Mouse (Mus musculus) embryo, embryonic 10.5 days (tissue): ENCODE results near the gene Fgf6.

Experiments used
- DNase-seq: peaks from one replicate; pipeline ENCODE4 v3.0.0-alpha.2; 2015; ENCODE audit warnings: low spot score

Gene Fgf6

DNA sequence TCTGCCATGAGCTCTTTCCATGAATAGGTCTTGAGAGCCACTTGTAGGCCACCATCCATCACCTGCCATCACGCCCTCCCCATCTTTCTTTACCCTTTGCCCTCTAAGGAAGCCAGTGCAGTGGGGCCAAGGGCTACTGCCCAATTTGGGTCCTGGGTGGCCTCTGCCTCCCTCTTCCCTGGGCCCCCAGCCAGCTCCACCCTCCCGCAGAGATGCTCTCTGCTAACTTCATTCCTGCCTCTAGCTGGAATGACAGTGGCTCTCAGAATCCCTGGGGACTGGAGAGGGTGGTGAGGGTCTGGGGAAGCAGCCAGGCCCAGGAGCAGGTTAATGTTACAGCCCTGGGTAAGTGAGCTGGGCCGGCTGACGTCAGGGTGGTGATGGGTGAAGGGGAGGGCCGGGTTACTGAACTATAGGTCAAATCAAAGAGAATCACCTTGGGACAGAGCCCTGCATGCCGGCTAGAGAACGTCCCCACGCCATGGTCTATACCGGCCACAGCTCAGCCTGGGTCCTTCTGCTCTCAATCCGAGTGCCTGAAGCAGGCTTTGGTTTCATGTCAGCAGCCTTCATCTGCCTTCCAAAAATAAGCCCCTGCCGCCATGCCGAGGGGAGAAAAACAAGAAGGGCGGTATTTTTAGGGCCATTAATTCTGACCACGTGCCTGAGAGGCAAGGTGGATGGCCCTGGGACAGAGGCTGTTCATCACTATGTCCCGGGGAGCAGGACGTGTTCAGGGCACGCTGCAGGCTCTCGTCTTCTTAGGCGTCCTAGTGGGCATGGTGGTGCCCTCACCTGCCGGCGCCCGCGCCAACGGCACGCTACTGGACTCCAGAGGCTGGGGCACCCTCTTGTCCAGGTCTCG is at the start of gene Fgf6:
Gene Fgf6, plus strand, starts transcription at position 681 of the 865 bp plus-strand sequence.
- no peak for DNase-seq

DNA sequence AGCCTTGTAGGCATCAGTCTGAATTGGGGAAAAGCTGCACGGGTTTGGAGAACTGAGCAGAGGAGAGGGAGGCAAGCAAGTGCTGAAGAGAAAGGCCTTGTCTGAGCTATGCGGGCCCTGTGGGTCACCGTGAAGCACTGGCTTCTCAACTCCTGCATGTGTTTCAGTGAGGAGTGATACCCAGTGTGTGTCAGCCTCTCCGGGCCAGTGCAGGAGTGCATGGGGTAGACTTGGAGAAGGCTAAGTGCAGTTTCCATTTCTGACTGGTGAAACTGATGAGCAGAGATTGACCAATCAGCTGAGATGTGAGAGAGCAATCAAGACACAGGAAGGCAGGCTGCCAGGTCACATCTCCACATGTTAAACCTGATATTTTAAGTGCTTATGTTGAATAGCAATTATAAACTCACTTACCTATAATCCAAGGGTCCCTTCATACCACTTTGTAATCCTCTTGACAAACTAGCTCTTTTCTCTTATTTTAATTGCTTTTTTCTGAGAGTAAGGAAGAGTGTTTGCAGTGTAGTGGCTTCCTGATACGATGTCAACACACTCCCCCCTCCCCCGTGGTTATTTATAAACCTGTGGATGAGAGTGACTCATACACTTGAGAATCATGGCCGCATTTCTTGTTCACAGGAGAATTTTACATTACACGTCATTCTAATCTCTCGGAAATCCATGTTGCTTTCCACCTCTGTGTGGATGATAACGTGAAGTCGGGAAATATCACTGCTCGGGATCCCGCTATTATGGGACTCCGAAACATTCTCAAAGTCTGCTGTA is 49.0 kb upstream of the Fgf6 start:
- no peak for DNase-seq

DNA sequence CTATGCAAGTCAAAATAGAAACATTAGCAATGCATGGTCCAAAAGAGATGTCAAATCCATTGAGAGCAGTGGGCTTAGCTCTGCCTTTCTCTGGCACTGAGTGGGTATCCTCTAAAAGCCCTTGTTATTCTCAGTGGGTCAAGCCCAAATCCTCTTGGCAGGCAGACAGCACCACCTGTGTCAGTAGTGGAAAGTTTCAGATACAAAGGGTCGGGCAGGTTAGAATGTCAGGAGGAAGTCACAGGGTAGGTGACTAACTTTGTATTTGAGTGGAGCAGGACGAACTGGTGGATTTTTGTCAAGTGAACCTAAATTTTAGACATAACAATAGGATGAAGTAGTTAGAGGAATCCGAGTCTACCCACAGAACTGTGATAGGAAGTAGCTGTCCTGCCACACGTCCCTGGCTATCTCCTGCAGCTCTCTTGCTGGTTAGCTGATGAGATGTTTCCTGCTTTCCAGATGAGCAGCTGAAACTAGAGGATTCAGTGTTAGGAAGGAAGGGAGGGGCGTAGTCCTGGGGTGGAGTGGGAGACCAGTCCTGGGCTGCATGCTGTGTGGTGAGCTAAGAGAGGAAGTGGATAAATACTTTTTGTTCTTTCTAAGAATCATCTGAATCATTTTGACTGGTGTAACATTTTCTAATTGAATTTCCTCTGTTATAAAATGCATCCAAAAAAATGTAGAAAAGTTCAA is 33.7 kb upstream of the Fgf6 start:
- no peak for DNase-seq

DNA sequence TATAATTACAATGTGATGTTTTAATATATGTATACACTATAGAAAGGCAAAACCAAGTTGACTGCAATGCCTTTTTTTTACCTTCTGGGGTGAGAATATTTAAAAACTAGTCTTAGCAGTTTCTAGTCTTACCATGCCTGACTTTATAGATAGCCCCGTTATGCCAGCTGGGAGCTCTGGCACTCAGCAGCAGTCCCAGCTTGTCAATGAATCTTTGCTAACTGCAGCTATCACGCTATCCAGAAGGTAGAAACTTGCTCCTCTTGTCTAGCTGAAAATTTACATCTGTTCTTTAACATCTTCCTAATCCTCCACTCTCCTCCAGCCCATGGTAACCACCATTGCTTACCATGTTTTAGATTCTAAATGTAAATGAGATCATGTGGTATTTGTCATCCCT is 21.7 kb upstream of the Fgf6 start:
- no peak for DNase-seq

DNA sequence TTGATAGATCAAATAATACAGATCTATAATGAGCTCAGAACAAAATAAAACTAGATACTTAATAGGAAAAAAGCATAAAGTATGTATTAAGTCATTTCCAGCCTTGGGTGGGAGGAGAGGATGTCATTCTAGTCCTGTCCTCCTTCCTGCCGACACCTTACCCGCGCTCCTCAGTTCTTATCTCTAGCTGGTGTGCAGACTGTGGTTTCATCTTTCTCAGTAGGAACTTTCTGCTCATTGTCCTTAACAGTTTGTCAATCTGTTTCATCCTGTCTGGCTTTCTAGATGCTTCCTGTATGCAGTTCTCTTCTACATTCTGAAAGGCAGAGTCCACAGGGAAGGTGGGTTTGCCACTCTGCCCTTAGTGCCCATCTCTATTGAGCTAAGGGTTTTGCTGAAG is 19.9 kb upstream of the Fgf6 start:
- DNase-seq: no peak

DNA sequence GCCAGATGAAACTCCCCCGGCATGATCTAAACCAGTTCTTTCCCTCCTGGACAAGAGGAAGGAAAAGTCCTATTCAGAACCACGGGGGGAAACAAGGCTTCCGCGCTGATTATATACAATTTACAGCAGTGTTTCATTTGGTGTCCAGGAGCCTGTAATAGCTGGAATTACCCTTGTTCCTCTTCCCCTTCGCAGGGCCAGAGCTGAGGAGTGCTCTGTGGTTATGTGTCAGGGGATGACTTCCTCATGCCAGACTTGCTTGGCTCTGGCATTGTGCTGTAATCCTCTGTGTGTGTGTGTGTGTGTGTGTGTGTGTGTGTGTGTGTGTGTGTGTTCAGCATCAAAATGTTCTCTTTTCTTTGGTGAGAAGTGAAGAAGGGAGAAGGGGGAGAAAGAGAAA is 19.0 kb upstream of the Fgf6 start:
- no peak for DNase-seq

DNA sequence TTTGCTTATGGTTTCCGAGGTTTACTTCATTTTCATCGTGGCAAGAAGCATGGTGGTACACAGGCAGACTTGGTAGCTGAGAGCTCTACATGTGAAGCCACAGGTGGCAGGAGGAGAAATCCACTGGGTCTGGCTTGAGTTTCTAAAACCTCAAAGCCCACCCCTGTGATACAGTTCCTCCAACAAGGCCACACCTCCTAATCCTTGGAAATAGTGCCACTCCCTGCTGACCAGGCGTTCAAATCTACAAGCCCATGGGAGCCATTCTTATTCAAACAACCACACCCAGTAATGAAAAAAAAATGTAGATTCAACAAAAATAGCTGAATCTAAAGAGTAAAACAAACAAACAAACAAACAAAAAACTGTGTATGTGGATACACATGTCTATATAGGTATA is 9.7 kb upstream of the Fgf6 start:
- DNase-seq: no peak

DNA sequence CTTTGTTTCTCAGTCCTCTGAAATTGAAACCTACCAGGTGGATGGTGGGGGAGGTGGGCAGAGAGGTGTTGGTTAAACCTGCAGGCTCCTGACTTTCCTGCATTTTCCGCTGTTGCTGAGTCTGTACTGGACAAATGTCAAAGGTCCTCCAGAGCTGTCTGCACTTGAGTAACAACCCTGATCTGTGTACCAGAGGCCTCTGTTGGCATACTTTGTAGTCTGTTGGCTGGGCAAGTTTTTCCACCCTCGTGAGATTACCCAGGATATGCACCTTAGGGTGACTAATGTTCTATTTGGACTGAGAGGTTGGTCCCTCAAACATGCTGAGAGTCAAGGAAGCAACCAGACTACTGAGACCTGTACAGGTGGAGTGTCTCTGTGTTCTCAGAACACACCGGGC is 8.8 kb upstream of the Fgf6 start:
- DNase-seq: no peak

DNA sequence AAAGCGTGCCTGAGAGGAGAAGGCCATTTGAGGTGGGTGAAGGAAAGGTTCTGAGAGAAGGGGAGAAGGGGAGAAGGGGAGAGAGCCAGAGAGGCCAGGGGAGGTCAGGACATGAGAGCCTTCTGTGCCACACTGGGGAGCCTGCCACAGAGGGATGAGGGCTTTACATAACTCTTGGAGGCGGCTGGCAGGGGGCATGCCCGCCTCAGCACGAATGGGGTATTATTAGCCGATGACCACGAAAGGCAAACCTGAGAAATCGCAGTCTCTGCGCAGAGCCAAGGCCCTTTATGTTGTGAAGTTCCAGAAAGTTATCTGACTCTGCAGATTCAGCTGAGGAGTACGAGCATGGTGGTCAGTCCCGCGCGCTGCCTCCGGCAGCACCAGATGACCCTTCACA is 5.4 kb upstream of the Fgf6 start:
- DNase-seq: no peak

DNA sequence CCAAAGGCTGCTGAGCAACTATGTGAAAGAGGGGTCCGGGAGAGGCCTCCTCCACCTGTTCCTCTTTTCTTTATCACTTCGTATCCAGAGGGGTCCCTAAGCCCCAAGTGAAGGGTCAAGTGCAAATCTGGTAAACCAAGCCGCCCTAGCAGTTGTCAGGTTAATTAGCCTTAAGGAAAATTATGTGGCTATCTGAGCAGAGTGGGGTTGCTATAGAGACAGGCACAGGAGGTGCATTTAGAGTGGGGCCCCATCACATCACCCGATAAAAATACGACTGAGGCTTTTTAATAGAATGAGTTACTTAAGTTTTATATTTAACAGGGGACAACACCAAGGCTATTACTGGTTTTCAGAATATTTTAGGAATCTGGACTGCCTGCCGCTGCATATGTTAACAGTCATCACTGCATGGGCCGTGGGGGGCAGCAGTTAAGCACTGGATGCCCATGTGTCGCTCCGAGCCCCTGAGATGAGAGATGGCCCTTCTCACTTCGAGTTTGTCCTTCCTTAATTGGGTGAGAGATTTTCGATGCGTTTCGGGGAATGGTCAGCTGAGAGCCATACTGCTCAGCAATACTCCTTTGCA is 3.3 kb upstream of the Fgf6 start:
- DNase-seq: no peak

DNA sequence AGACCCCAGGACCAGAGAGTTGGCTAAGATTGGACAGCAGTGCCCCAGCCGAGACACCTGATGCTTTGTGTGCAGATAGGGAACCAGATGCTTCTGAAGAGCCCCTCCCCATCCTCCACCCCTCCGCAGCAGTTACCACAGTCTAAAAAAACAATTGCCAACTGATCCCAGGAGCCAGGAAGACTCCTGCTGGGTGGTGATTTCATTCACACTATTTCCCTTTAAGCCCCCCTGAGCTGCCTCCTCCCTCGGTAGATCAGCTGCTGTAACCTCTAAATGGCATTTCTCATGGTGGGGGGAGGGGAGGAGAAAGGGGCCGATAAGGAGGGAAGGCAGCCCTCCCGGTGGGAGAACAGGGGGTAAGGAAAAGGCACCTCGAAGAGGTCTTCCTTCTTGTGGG is 3.9 kb downstream of the Fgf6 start:
- DNase-seq: peak; percentile 22

DNA sequence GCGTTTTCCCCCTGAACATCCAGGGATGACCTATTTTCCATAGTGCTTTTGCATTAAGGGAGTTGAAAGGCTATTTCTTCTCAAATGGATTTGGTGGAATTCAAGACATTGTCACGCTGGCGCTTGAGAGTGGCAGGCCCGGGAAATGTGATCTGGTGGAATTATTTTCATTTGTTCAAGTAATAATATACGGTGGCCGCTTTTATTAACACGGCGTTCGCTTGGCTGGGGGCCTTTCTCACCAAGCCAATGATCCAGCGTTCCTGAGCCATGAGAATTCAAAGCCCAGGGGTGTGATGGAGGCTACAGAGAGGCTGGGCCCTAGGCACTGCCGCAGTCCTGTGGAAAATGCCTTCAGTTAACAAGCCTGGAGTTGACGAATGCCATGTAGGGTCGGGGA is 5.0 kb downstream of the Fgf6 start:
- peak; percentile 17 for DNase-seq

DNA sequence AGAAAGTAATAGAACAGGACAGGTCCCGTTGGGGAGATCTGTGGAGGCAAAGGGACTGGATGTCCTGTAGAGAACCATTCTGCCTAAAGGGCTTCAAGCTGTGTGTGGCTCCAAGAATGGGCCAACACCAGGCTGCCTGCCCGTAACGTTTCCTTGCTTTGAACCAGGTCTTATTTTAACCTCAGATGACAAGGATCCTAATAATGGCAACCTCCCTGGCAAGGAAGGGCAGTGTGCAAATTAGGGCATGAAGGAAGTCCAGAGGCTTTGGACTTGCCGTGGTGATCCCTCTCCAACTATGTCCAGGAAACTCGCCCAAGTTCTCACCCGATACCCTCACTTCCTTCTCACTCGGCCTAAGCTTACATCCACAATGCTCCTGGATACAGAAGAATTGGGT is 9.4 kb downstream of the Fgf6 start:
- DNase-seq: no peak

DNA sequence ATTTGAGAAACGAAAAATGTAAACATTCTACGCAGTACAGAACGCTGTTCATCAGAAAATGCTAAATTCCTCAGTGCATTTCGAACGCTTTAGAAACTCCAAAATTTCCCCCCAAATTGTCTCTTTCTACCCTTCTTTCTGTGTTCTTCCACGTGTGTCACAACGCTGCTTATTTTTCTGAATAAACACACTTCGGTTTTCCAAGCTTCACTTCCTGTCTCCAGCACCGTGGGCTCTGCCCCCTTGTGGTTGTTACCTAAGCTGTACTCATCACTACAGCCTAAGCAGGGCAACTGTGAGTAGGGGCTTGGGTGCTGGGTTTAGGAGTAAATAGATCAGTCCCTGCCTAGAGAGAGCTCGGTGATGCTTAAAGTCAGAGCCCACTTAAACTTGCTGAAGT is 19.4 kb downstream of the Fgf6 start:
- peak; percentile 78 for DNase-seq

DNA sequence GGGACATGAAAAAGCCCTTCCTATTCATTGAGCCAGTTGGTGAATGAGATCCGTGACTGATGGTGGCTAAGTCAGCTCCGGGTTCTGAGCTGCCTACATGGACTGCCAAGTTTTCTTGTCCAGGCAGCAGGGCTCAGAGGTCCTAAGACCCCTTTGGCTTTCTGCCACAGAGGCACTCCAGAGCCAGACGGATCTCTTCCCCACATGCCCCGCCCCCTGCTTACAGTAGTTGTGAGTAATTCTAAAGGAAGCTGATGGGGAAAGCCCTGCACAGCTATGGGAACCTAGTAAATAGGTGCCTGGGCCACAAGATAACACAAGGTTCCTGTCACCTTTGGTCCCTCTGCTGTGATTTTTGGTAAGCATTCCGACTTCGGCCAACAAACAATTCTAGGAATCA is 29.5 kb downstream of the Fgf6 start:
- DNase-seq: no peak

DNA sequence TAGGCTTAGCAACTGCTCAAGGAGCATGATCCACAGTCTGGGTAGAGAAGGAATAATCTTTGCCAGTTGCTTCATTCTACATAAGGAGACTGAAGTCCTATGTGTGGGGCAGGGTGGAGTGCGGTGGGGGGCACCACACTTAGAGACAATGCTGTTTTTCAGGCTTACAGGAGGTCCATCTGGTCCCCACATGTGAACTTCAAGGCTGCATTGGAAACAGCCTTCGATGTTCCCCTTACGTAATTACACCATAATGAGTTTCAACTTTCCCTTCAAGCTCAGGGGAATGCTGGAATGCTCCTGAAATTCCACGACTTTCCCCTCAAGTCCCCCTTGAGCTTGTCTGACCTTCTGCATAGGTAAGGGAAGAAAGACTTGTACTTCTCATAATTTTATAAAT is 35.5 kb downstream of the Fgf6 start:
- DNase-seq: peak; percentile 71

DNA sequence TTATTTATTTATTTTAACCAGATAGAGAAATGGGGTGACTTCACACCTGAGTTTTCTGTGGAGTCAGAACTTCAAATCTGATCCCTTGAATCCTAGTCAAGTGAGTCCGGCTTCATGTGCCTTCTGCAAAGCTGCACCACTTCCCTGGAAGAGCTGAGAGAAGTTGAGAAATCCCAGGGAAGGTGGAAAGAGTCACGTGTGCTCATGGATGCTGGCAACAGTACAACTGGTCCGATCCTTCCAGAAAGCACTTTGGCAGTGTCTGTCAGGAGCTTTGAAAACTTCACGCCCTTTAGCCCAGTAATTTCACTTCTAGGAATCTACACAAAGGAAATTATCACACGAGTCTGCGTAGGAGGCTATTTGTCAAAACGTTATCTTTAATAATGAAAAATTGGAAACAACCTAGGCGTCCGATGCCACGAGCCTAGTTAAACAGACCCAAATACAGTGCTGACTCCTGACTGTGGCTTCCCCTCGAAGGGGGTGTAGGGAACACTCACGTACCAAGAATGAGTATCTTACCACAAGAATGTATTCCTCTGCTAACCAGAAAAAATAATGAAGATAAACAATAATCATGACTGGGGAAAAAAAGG is 41.7 kb downstream of the Fgf6 start:
- no peak for DNase-seq

DNA sequence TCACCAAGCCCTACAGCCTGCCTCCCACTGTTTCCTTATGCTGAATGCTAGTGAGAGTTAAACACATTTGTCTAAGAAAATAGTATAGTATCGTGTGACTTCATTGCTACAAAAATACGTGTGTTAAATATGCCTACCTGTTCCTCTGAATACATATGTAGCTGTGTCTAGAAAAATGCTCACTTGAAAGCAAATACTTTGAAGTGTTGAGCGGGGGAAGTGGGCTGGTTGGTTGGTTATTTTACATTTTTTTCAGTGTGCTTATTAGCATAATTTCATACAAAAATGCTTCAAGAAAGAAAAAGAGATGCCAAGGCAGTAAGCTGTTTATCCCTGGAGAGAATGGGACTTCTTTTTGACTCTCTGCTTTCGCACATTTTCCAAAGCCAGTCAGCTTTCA is 44.6 kb downstream of the Fgf6 start:
- DNase-seq: no peak

DNA sequence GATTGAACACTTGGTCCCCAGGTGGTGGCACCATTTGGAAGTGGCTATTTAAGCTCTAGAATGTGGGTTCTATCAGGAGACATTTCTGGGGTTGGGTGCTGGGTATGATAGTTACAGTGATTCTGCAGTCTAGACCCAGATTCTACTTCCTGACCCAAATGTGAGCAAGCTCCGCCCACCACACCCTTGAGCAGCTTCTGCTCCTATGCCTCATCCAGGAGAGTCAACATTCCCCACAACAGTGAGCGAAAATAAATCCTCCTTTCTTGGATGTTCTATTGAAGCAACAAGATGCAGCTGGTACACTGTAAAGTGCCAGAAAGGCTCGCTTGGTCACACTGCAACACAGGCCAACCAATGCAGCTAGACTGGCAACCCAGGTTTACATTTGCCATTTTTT is 48.5 kb downstream of the Fgf6 start:
- no peak for DNase-seq

DNA sequence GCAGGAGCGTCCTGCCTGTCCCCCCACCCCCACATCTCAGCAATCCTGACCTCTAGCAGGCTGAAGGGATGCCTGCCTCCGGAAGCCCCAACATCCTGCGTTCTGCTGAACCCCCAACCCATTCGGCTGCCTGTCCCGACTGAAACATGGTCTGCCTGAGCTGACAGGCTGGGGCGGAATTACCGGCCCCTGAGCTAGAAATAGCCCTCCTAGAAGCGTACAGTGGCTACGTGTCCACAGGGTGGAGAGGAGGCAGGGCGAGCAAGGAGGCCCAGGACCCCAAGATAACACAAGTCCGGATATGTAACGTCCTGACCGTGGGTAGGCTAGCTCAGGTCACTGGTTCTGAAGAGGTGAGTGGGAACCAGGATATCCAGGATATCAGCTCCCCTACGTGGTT is 49.4 kb downstream of the Fgf6 start:
- peak; percentile 42 for DNase-seq

DNA sequence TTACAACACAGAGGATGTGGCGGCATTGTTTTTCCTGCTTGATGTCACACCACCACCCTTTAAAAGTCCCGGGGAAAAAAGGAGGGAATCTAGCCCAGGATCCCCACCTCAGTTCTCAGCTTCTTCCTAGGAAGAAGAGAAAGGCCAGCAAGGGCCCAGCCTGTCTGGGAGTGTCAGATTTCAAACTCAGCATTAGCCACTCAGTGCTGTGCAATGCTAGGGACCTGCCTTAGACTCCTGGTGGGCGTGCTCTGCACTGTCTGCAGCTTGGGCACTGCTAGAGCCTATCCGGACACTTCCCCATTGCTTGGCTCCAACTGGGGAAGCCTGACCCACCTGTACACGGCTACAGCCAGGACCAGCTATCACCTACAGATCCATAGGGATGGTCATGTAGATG is 57.4 kb downstream of the Fgf6 start, which contains the start of gene Fgf23:
Gene Fgf23, plus strand, starts transcription at position 86 of the 400 bp plus-strand sequence.
- peak; percentile 80 for DNase-seq
